Comparison of ENCODE assay signal across 9 mouse cellular contexts in the genomic region with DNA sequence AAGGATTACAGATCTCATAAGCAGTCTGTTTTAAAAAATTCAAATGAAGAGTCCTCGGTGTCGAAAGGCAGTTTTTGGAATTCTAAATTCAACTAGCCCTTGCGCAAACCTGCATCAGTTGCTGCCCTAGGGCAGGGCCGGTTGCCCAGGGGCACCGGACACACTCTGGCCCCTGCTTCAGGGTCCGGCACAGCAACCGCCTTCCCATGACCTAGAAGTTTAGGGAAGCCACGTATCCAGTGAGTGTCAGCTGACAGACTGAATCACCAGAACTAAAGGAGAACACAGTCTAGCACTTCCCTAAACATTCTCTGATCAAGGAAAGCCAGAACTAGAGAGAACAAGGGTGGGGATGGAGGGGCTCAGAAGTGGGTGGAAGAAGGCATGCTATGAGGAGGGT. TPM values are rescaled to one million over a fixed set of nuclear protein-coding genes. Genes with fewer than 3 reads are reported as not detected.
DNase-seq lines count a peak whose midpoint lies in the region; ATAC-seq and TF ChIP-seq lines count a peak whose summit lies in the region.
"Had no signal": no experiment of that assay in that cellular context is flagged by ENCODE, and none has a peak within 500 bp of the region (broad histone marks: within the 10 kb centered on the region; RNA-seq: fewer than 3 reads in every experiment).

No protein-coding gene starts in this region.

- H3K4me1 ChIP-seq in hindbrain, embryonic 11.5 days (replicated peaks; ENCODE audit: control insufficient read depth, insufficient read depth, low read length), result 0 out of 2 replicates have a peak, but pooled peaks cover 2% of the 10 kb centered on the region
- H3K4me1 ChIP-seq in liver, postnatal 0 days (ENCODE audit: insufficient read depth), result peaks cover 7% of the 10 kb centered on the region; the same call in 1 of the 2 replicates

- H3K4me3 ChIP-seq in hindbrain, embryonic 11.5 days (ENCODE audit: low read depth, low read length), result peak overlapping the region; percentile 64
- H3K4me3 ChIP-seq in liver, postnatal 0 days (ENCODE audit: low read depth, low read length), result peak overlapping the region; percentile 62

- peak overlapping the region; percentile 92 for H3K4me2 ChIP-seq in hindbrain, embryonic 11.5 days (replicated peaks; ENCODE audit: low read depth, low read length)
- H3K4me2 ChIP-seq in liver, postnatal 0 days (ENCODE audit: low read depth, low read length), result peak overlapping the region; percentile 84

- no peaks in the 10 kb centered on the region for H3K36me3 ChIP-seq in hindbrain, embryonic 11.5 days (ENCODE audit: control insufficient read depth, insufficient read depth, low read length)
- H3K36me3 ChIP-seq in liver, postnatal 0 days (replicated peaks; ENCODE audit: insufficient read depth, low read length), result no peaks in the 10 kb centered on the region

- no peak overlapping the region for H3K27ac ChIP-seq in hindbrain, embryonic 11.5 days (ENCODE audit: low read depth, low read length)
- H3K27ac ChIP-seq in liver, postnatal 0 days (ENCODE audit: low read depth), result peak overlapping the region; percentile 85

- 4% methylated on average over 8 of the region's 8 CpGs for WGBS in hindbrain, embryonic 11.5 days
- WGBS in liver, postnatal 0 days (ENCODE audit: insufficient replicate concordance), result 3% methylated on average over 8 of the region's 8 CpGs

- no peaks in the 10 kb centered on the region for H3K9me3 ChIP-seq in hindbrain, embryonic 11.5 days (ENCODE audit: control insufficient read depth, low read length)
- no peaks in the 10 kb centered on the region for H3K9me3 ChIP-seq in liver, postnatal 0 days (ENCODE audit: low read length)

- H3K27me3 ChIP-seq in hindbrain, embryonic 11.5 days (ENCODE audit: control insufficient read depth, insufficient read depth, low read length), result peaks cover 3% of the 10 kb centered on the region; the same call in 1 of the 2 replicates
- no peaks in the 10 kb centered on the region for H3K27me3 ChIP-seq in liver, postnatal 0 days (ENCODE audit: insufficient read depth, low read length)

- no peak for ATAC-seq in hindbrain, embryonic 11.5 days (ENCODE audit: low FRiP score)
- peak; percentile 85 for ATAC-seq in liver, postnatal 0 days

- no peak for TF ChIP-seq EP300 in liver, postnatal 0 days (IDR thresholded peaks at IDR 0.05; ENCODE audit: low read depth)

- peak overlapping the region; percentile 64; the same call in 1 of the 2 replicates for H3K9ac ChIP-seq in hindbrain, embryonic 11.5 days (ENCODE audit: low read depth, low read length)
- H3K9ac ChIP-seq in liver, postnatal 0 days (replicated peaks), result peak overlapping the region; percentile 65; the same call in 1 of the 2 replicates

- no peak for TF ChIP-seq CTCF in liver, postnatal 0 days (IDR thresholded peaks at IDR 0.05; ENCODE audit: low read depth)

- DNase-seq in layer of hippocampus, adult 11-12 months (ENCODE audit: low spot score), result peak; percentile 17
- DNase-seq in layer of hippocampus, postnatal 14 days (ENCODE audit: low spot score in 2 of 2), result no peak
- peak; percentile 45 for DNase-seq in adipocyte (ENCODE audit: low spot score)
- DNase-seq in fibroblast of lung, adult 2 months (ENCODE audit: low read depth), result peak; percentile 46
- DNase-seq in hindbrain, embryonic 11.5 days (ENCODE audit: low spot score), result peak; percentile 29
- DNase-seq in liver, postnatal 0 days, result peak; percentile 29
- DNase-seq in neural tube, embryonic 10.5 days (ENCODE audit: extremely low spot score, low spot score), result peak; percentile 17
- DNase-seq in cerebellum, adult 11-12 months, result no peak

RNA-seq across cellular contexts. Expression of a gene that starts 0.5 kb away (rescaled TPM):
- 1 to 10 TPM; 6.1 TPM for total RNA-seq in layer of hippocampus, postnatal 14 days (2021)
- polyA plus RNA-seq in hindbrain, embryonic 11.5 days (2014; fragmentation: Nextera tagmentation; extraction: Ambion mirVana), result 0.71 and 1.1 TPM in 2 replicates
- polyA plus RNA-seq in liver, postnatal 0 days (2015; fragmentation: Nextera tagmentation; extraction: Ambion mirVana), result 8.0 and 8.4 TPM in 2 replicates

RNA-seq across cellular contexts. Expression of a gene that starts 25.2 kb away (rescaled TPM):
- not detected for total RNA-seq in layer of hippocampus, postnatal 14 days (2021)
- polyA plus RNA-seq in hindbrain, embryonic 11.5 days (2014; fragmentation: Nextera tagmentation; extraction: Ambion mirVana), result not detected in 2 replicates
- 41.6 and 42.7 TPM in 2 replicates for polyA plus RNA-seq in liver, postnatal 0 days (2015; fragmentation: Nextera tagmentation; extraction: Ambion mirVana)
- polyA plus RNA-seq: large intestine, adult 2 months had no signal

RNA-seq across cellular contexts. Expression of a gene that starts 38.8 kb away (rescaled TPM):
- total RNA-seq in layer of hippocampus, postnatal 14 days (2021), result not detected
- polyA plus RNA-seq in hindbrain, embryonic 11.5 days (2014; fragmentation: Nextera tagmentation; extraction: Ambion mirVana), result not detected in 2 replicates
- polyA plus RNA-seq in liver, postnatal 0 days (2015; fragmentation: Nextera tagmentation; extraction: Ambion mirVana), result 29.5 and 30.1 TPM in 2 replicates

RNA-seq across cellular contexts. Expression of a gene that starts 48.6 kb away (rescaled TPM):
- total RNA-seq in layer of hippocampus, postnatal 14 days (2021), result 10 to 100 TPM; 14.0 to 16.7 TPM
- 9.6 and 10.5 TPM in 2 replicates for polyA plus RNA-seq in hindbrain, embryonic 11.5 days (2014; fragmentation: Nextera tagmentation; extraction: Ambion mirVana)
- polyA plus RNA-seq in liver, postnatal 0 days (2015; fragmentation: Nextera tagmentation; extraction: Ambion mirVana), result 1.5 and 2.1 TPM in 2 replicates

Comparison
In these comparisons a context has a peak if more than half of its experiments do, and no peak if none do; other contexts are left out.
1. DNase-seq: peak in layer of hippocampus, adult 11-12 months (single experiment), adipocyte (single experiment), fibroblast of lung, adult 2 months (single experiment), hindbrain, embryonic 11.5 days (single experiment), liver, postnatal 0 days (single experiment) and neural tube, embryonic 10.5 days (single experiment); none in layer of hippocampus, postnatal 14 days (0 of 2) and cerebellum, adult 11-12 months (single experiment).
2. RNA of a gene that starts 25.2 kb away (polyA plus RNA-seq): 41.6 to 42.7 TPM in liver, postnatal 0 days; not detected in hindbrain, embryonic 11.5 days; every median in the first group is over 10 times any median in the second.
3. RNA of a gene that starts 38.8 kb away (polyA plus RNA-seq): 29.5 to 30.1 TPM in liver, postnatal 0 days; not detected in hindbrain, embryonic 11.5 days; every median in the first group is over 10 times any median in the second.